Mouse (Mus musculus) layer of hippocampus, adult 9-10 months (tissue): ENCODE measurements at regions not wholly inside any gene's neighbourhood (a gene's known extent, or its start where the extent isn't known, plus 50 kb on each side); places are given as distances from the start of the nearest gene placed in this dataset.

Experiments used
- DNase-seq: peaks from one replicate; pipeline ENCODE4 v3.0.0; 2022; ENCODE audit warnings: low spot score

- no peak for DNase-seq
These were observed 128.6 kb upstream of the H2al1a start for GRCm38 (mm10) chrX:11170416-11170815.

GRCm38 (mm10) chrX:11180194-11180816, 118.8 kb upstream of the H2al1a start:
- DNase-seq = no peak

- DNase-seq = no peak
These were observed 117.2 kb upstream of the H2al1a start for GRCm38 (mm10) chrX:11181855-11182254.

GRCm38 (mm10) chrX:11190851-11191250, 108.2 kb upstream of the H2al1a start:
- no peak for DNase-seq

- no peak for DNase-seq
These were observed 94.9 kb upstream of the H2al1a start for GRCm38 (mm10) chrX:11204135-11204534.

- no peak for DNase-seq
These were observed 89.2 kb upstream of the H2al1a start for GRCm38 (mm10) chrX:11209895-11210294.

- no peak for DNase-seq
These were observed 86.2 kb upstream of the H2al1a start for GRCm38 (mm10) chrX:11212811-11213210.

GRCm38 (mm10) chrX:11213492-11213891, 85.6 kb upstream of the H2al1a start:
- peak; percentile 6 for DNase-seq

- DNase-seq = no peak
These were observed 60.0 kb upstream of the H2al1a start for GRCm38 (mm10) chrX:11239066-11239465.

- no peak for DNase-seq
These were observed 53.5 kb upstream of the H2al1a start for GRCm38 (mm10) chrX:11245576-11245975.
